Mouse (Mus musculus): Measurements from ENCODE around the gene Eya2.

The Eya2 gene

GRCm38 (mm10) chr2:165820073-165820472 lies 225.2 kb downstream of the Eya2 start:
- DNase-seq = no peak

DNA sequence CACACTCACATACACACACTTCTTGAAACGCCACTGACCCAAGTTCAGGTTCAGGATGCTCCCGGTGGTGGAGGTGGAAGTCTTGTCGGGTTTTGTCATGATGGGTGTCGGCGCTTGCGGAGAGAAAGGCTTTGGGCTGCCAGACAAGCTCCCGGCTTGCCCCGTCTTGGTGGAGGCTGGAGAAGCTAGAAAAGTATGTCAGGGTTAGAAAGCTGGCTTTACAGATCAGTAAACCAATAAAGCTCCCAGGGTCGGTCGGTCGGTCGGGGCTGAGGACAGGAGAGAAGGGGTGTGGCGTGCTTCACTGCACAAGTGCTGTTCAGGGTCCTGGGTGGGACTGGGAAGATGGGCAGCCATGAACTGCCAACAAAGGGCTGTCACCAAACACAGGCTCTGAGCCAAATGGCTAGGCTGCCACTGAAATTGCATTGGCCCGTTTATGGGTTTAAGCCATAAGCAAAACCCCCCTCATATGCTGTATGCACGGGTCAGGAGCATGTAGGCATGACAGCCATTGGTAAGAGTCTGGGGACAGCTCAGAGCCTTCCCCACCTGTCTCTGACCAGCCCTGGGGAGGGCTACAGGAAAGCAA lies 225.8 kb downstream of the Eya2 start:
- DNase-seq = no peak
